Mouse (Mus musculus) heart, postnatal 14 days (tissue): ENCODE data around the gene Dph6. TPM values are rescaled to one million over a fixed set of nuclear protein-coding genes. Genes with fewer than 3 reads are reported as not detected.
"Not testable (repeated sequence)": the region's sequence is repeated elsewhere in the genome, so short reads cannot be mapped to it uniquely, and the experiment has no call there.

Source experiments
- DNase-seq, 2 experiments: peaks; one replicate each; pipeline ENCODE4 v3.0.0; 2021 to 2022
- intact Hi-C: fragments of 180-260 bp; cut with DNase I; formaldehyde crosslinking; loops from one replicate; pipeline ENCODE4 v1.15.1; 2025
- long read RNA-seq, 2 experiments: library from polyadenylated mRNA; stranded (forward); transcript quantifications; one replicate each; pipeline ENCODE4 v2.0.0; 2021
- total RNA-seq, 2 experiments: library from RNA; stranded (reverse); gene quantifications; 2 replicates each; pipeline ENCODE4 v1.2.3; 2021

Dph6 gene
- 1 to 10 TPM; 8.4 to 8.5 TPM for total RNA-seq
- long read RNA-seq, experiment 1, partial matches to known transcripts = 0 of 8 reads
- long read RNA-seq, experiment 1, other reads (novel, unspliced or antisense) = 1 of 8 reads
- long read RNA-seq, experiment 2, partial matches to known transcripts = 1 of 10 reads
- long read RNA-seq, experiment 2, other reads (novel, unspliced or antisense) = 0 of 10 reads

- intact Hi-C loops = loop anchor here (5.0 kb wide), 1 partner anchor 1408 kb away; no protein-coding TSS in a partner anchor
- DNase-seq = peak; percentile 87 to 90
Observed at GRCm38 (mm10) chr2:114654365-114655239, at the start of gene Dph6. Gene Dph6, minus strand, starts transcription at chr2:114654964.

GRCm38 (mm10) chr2:114700966-114701685, 46.4 kb upstream of the Dph6 start:
- peak in 1 of 2 experiments; percentile 2 for DNase-seq
- intact Hi-C loops = no loop called here

DNA sequence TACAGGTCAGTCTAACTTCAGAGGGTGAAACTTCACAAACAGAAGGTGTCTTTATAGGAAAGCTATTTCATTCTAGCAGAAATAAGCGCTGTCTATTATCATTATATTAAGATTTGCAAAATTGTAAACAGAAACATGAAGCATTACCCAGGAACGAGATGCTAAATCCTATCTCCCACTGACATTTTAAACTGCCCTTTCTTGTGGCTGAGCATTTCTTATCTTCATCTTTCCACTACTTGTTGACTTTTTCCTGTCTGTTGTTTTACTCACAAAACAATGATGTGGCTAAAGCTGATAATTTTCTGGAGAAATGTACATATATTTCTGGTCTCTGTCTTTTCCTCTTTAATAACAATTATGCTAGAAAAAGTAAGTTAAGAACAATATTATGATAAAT, 36.8 kb upstream of the Dph6 start:
- no peak for DNase-seq
- intact Hi-C loops = no loop called here

DNA sequence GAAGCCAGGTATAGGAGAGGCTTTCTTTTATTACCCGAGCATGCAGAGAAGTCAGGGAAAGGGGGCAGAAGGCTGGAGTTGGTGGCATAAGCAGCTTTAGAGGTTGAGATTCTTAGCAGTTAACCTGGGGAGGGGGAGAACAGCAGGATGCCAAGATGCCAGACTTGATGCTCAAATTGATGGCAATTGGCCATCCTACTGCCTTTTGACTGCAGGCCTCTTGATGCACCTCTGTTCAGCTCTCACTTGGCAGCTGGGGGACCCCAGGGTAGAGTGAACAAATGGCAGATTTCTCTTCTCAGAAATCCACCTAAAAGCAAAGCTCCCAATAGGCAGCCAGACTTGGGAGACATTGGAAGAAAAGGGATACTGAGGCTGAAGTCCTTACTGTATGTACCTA, 32.7 kb upstream of the Dph6 start:
- intact Hi-C loops = no loop called here
- no peak for DNase-seq

GRCm38 (mm10) chr2:114687081-114687480, 32.3 kb upstream of the Dph6 start:
- no peak for DNase-seq
- intact Hi-C loops = no loop called here

DNA sequence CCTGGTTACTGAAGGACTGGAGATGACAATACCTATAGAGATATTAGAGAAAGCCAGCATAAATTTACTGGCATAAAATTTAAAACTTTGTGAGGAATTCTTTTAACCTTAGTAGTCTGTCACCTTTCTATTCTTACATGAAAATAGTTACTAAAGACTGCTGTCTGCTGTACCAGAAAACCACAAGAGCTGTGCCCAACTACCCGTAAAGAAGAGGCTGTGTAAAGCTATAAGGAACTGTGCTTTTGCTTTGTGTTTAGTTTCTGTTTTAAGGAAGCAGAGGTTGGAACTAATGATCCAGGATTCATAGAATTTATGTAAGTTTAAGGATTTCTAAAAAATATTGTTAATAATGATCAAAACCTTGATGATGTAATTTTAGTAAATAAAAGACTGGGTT, 19.1 kb upstream of the Dph6 start:
- intact Hi-C loops = no loop called here
- DNase-seq = no peak

DNA sequence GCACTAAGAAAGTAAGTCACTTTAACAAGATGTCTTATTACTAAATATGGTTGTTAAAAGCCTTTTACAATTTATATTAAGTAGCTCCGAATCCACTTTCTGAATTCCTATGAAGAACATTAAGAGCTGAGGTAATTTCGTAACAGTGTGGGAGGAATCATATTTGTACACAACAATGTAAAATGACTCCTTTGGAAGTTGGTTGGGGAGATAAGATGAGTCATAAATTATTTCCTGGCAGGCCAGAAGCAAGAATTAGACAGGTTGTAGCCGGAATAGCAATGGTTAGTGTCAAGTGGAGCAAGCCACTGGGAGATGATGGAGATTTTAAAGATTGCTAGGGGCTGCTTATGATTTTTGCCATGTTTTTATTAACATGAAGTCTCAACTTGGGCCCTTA, 16.2 kb upstream of the Dph6 start:
- DNase-seq = no peak
- intact Hi-C loops = no loop called here

- intact Hi-C loops = loop anchor here (5.0 kb wide), 1 partner anchor 1403 kb away; no protein-coding TSS in a partner anchor
Observed at GRCm38 (mm10) chr2:114658954-114659353, 4.2 kb upstream of the Dph6 start.

DNA sequence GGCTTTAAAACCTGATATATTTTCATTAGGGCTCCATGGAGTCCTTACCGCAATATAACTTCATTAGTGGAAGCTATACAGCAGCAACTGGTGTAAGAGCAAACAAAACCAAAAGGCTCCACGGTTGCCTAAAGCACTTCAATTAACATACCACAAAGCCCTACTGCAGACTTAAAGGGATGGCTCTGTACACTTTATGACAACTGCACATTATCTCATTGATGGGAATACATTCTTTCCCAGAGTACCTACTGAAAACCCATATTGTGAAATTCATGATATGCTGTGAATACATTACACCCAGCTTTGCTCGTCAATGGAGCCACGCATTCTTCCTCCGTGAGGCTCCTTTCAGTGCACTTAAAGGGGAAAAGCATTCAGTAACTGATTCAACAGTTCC, 8.5 kb downstream of the Dph6 start:
- intact Hi-C loops = no loop called here
- DNase-seq = no peak

More at GRCm38 (mm10) chr2:114658954-114659353, 4.2 kb upstream of the Dph6 start:
- DNase-seq = no peak

GRCm38 (mm10) chr2:114643832-114644231, 10.9 kb downstream of the Dph6 start:
- intact Hi-C loops = no loop called here

GRCm38 (mm10) chr2:114624683-114625082, 30.1 kb downstream of the Dph6 start:
- DNase-seq = no peak
- intact Hi-C loops = loop anchor here (5.0 to 10.0 kb wide), 4 partner anchors 228 to 1440 kb away; partner anchors contain the start of gene Meis2

More at GRCm38 (mm10) chr2:114643832-114644231, 10.9 kb downstream of the Dph6 start:
- DNase-seq = no peak

DNA sequence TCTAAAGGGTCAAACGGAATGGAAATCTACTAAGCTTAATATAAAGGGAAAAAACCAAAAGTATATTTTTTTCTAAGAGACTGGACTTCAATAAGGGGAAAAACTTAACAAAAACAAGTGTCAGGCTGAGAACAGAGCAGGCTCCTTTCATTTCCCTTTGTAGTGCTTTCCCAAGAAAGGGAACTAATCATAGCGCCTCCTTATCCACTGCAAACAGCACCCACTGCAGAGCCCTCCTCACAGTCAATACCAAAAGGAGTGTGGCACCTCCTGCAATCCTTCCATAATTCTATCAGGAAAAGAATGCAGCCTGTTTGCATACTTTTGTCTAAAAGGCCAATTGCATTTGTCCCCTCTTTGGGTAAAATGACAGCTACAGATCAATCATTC, 32.2 kb downstream of the Dph6 start:
- intact Hi-C loops = loop anchor here (5.0 to 10.0 kb wide), 4 partner anchors 230 to 1442 kb away; partner anchors contain the start of gene Meis2
- no peak for DNase-seq

GRCm38 (mm10) chr2:114621781-114622549, 32.8 kb downstream of the Dph6 start:
- peak in 1 of 2 experiments; percentile 22 for DNase-seq
- intact Hi-C loops = loop anchor here (5.0 to 10.0 kb wide), 4 partner anchors 230 to 1443 kb away; partner anchors contain the start of gene Meis2

- intact Hi-C loops = no loop called here
- DNase-seq = no peak
Observed at GRCm38 (mm10) chr2:114611576-114611975, 43.2 kb downstream of the Dph6 start.

DNA sequence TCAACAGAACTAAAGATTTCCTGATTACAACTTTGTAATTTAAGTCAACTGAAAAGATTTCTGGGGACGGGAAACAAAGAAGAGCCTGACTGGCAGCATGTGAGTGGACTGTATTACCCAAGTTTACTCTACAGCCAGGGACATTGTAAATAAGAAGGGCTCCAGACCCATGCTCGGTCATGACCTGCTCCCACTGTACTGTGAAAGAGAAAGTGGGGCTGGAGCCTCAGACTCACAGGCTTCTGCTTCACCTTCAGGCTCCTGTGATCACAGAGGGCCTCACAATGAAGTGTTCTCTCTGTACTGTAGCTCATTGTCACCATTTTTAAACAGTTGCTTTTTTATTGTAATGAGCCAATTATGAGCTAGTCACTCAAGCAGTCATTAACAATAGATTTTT, 44.7 kb downstream of the Dph6 start:
- DNase-seq = no peak
- intact Hi-C loops = no loop called here

GRCm38 (mm10) chr2:114605202-114605601, 49.6 kb downstream of the Dph6 start:
- DNase-seq, intact Hi-C loops: not testable (repeated sequence)

DNA sequence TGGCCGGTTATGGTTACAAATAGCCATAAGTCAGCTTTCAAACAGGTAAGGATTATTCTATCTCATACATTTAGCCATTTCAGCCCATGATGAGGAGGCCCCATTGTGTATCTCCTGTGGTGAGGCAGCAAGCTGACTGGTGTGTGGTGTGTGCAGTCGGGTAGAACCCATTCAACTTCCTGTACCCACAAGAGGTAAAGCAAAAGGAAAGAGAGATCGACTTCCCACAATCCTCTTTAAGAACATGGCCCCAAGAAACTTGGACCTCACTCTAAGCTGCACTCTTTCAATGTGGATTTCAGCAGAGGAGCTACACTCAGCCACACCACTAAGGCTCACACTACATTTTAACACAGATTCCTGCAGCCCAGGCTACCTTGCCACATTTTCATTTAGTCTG, 53.6 kb downstream of the Dph6 start:
- intact Hi-C loops = no loop called here

GRCm38 (mm10) chr2:114599793-114600192, 55.0 kb downstream of the Dph6 start:
- no peak for DNase-seq
- intact Hi-C loops = no loop called here

More for the DNA sequence above, 53.6 kb downstream of the Dph6 start:
- no peak for DNase-seq

DNA sequence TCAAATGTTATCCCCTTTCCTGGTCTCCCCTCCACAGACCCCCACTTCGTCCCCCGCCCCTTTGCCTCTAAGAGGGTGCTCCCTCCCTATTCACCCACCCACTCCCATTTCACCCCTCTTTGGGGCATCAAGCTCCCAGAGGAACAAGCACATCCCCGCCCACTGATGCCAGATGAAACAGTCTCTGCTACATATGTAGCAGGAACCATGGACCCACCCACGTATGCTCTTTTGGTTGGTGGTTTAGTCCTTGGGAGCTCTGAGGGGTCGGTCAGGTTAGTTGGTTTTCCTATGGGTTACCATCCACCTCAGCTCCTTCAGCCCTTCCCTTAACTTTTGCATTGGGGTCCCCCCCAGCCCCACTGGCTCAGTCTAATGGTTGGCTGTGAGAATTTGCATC, 61.4 kb downstream of the Dph6 start:
- intact Hi-C loops = no loop called here
- no peak for DNase-seq

DNA sequence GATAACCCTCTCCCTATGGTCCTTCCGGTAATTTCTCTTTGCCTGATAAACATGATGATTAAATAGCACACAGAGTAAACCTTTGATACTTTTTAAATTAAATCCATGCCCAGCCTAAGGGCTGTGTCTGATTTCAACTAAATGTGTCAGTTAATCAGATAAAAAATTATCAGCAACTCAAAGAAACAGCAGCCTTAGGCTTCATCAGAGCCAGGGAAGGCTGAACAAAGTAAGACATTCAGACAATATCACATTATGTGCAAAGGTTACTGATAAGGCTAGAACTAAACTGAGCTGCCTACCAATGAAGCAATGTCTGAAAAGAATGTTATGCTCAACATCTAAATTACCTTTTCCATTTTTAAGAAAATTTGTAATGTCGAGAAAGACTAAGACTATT, 74.0 kb downstream of the Dph6 start:
- DNase-seq = no peak
- intact Hi-C loops = no loop called here
